ENCODE assay signal across 27 mouse cellular contexts in the genomic region with DNA sequence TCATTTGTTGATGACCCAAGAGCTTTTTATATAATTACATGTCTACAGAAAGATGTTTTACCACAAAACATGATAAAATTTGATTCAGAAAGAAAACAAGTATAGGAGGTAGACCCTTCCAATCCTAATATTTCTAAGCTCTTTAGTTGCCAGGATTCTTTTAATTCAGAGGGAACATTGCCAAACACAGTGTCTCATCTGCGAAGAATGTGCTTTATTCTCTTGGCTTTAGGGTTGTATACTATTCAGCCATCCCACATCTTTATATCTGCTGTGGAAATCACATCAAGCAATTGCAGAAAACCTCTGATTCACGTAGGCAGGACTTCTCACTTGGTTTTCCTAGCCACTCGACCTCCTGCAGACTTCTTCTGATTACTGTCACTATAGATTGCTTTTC.
DNase-seq lines count a peak whose midpoint lies in the region; ATAC-seq and TF ChIP-seq lines count a peak whose summit lies in the region.
"Had no signal": no experiment of that assay in that cellular context is flagged by ENCODE, and none has a peak within 500 bp of the region (broad histone marks: within the 10 kb centered on the region; RNA-seq: fewer than 3 reads in every experiment).

No protein-coding gene starts in this region.

- no peak overlapping the region for H3K4me2 ChIP-seq in midbrain, embryonic 15.5 days
- H3K4me2 ChIP-seq: embryonic facial prominence, embryonic 12.5 days; forebrain, embryonic 12.5 days; forebrain, embryonic 15.5 days had no signal

- H3K27ac ChIP-seq in embryonic fibroblast, embryonic 13.5 days (ENCODE audit: insufficient read depth, low read length) = peak overlapping the region; percentile 55
- H3K27ac ChIP-seq in midbrain, embryonic 15.5 days = no peak overlapping the region
- H3K27ac ChIP-seq: forebrain, embryonic 10.5 days; forebrain, embryonic 12.5 days; forebrain, embryonic 15.5 days had no signal

- no peaks in the 10 kb centered on the region for H3K9me3 ChIP-seq in midbrain, embryonic 15.5 days
- H3K9me3 ChIP-seq: embryonic facial prominence, embryonic 12.5 days; forebrain, embryonic 10.5 days; forebrain, embryonic 12.5 days; forebrain, embryonic 15.5 days had no signal

- H3K36me3 ChIP-seq in midbrain, embryonic 15.5 days (replicated peaks) = no peaks in the 10 kb centered on the region
- H3K36me3 ChIP-seq: embryonic facial prominence, embryonic 10.5 days; embryonic facial prominence, embryonic 12.5 days; forebrain, embryonic 10.5 days; forebrain, embryonic 12.5 days; forebrain, embryonic 15.5 days; G1E had no signal

- WGBS in midbrain, embryonic 15.5 days = 69% methylated on average over 3 of the region's 3 CpGs

- no peak for ATAC-seq in midbrain, embryonic 15.5 days (replicated peaks)
- ATAC-seq: activated CD4-positive, CD25-positive, alpha-beta regulatory T cell, adult 4 months; CD4-positive, CD25-positive, alpha-beta regulatory T cell, adult 4 months; forebrain, embryonic 15.5 days; forebrain, postnatal 0 days; Patski had no signal

- no peak for TF ChIP-seq CTCF in embryonic fibroblast, embryonic 13.5 days (IDR thresholded peaks at IDR 0.05; ENCODE audit: borderline replicate concordance, insufficient read depth, low read length)

- peak; percentile 72 for DNase-seq in 3T3-L1 (ENCODE audit: low read depth, low spot score)
- DNase-seq in Muller cell, postnatal 12 days (ENCODE audit: inconsistent ontology term) = peak; percentile 31
- no peak for DNase-seq in embryo, embryonic 10 days (ENCODE audit: low spot score)
- DNase-seq in thymus, postnatal 25 days = no peak
- DNase-seq: adrenal gland, postnatal 10 days; adrenal gland, postnatal 25 days; B cell, adult 2 months; cerebellum, adult 11 months; cerebellum, adult 18-20 months; cerebellum, adult 8-10 months; cerebellum, adult 9-11 months; cerebellum, postnatal 14 days; cerebellum, postnatal 36 days; forebrain, postnatal 0 days had no signal

- H3K4me1 ChIP-seq in embryonic fibroblast, embryonic 13.5 days (ENCODE audit: control insufficient read depth, insufficient read depth, low read length) = peaks cover 12% of the 10 kb centered on the region
- no peaks in the 10 kb centered on the region for H3K4me1 ChIP-seq in midbrain, embryonic 15.5 days

- H3K27me3 ChIP-seq in midbrain, embryonic 15.5 days (replicated peaks) = no peaks in the 10 kb centered on the region
- H3K27me3 ChIP-seq: CH12.LX; embryonic facial prominence, embryonic 12.5 days; forebrain, embryonic 12.5 days; forebrain, embryonic 15.5 days; Patski had no signal

- TF ChIP-seq POLR2A in embryonic fibroblast, embryonic 13.5 days (IDR thresholded peaks at IDR 0.05; ENCODE audit: low read depth, low read length) = no peak

- H3K9ac ChIP-seq in midbrain, embryonic 15.5 days = no peak overlapping the region
- H3K9ac ChIP-seq: embryonic facial prominence, embryonic 12.5 days; forebrain, embryonic 12.5 days; forebrain, embryonic 15.5 days; forebrain, postnatal 0 days had no signal

- H3K4me3 ChIP-seq in embryonic fibroblast, embryonic 13.5 days (ENCODE audit: insufficient read depth, low read length) = no peak overlapping the region
- H3K4me3 ChIP-seq in midbrain, embryonic 15.5 days = no peak overlapping the region
- H3K4me3 ChIP-seq: embryonic facial prominence, embryonic 10.5 days; embryonic facial prominence, embryonic 12.5 days; erythroblast, embryonic 14.5 days; forebrain, embryonic 10.5 days; forebrain, embryonic 12.5 days; forebrain, embryonic 15.5 days had no signal

Comparison
In these comparisons a context has a peak if more than half of its experiments do, and no peak if none do; other contexts are left out.
1. DNase-seq: peak in 3T3-L1 (single experiment) and Muller cell, postnatal 12 days (single experiment); none in embryo, embryonic 10 days (single experiment) and thymus, postnatal 25 days (single experiment).